In the genomic region with DNA sequence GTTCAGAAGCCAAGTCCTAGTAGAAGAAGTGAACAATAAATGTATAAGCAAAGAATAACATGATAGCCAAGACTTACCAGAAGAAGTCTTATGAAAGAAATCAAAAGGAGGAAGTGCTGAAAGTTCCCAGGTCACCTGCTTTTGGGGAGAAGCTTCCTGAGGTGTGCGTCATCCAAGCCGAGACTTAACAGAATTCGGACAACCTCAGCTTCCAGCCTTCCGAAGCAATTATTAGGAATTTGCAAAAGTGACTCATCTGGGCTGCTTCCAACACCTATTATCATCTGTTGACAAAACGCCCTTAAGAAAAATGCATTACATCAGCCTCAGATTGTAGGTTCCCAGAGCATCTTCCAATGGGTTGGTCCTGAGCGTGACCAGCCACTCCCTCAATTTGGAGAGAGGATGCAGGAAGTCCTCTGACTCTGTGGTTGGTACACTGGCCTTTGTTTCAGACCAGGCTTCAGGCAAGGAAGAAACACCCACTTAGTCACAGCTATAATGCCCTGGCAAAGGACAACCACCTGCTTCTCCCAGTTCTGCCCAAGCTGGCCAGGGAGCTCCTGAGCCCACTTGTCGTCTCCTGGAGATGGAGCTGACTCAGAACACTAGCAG, we compare ENCODE assay signal across 8 mouse cellular contexts. TPM values are rescaled to one million over a fixed set of nuclear protein-coding genes. Genes with fewer than 3 reads are reported as not detected.
DNase-seq lines count a peak whose midpoint lies in the region; ATAC-seq lines count a peak whose summit lies in the region.

No protein-coding gene starts in this region.

- DNase-seq in gastrocnemius, adult 18-20 months (ENCODE audit: low spot score), result peak; percentile 78
- no peak for DNase-seq in gastrocnemius, postnatal 10 days
- DNase-seq in fat pad, adult 2 months (ENCODE audit: extremely low read depth, low read depth, low spot score), result peak; percentile 36
- DNase-seq in c-Kit-positive CD71-positive TER-119-positive erythroid progenitor cells, embryonic 14.5 days (ENCODE audit: low spot score), result no peak
- DNase-seq in thymus, postnatal 10 days (ENCODE audit: low spot score in 2 of 2), result no peak
- DNase-seq in left cerebral cortex, postnatal 4 days, result no peak

- no peak overlapping the region for H3K9ac ChIP-seq in intestine, embryonic 15.5 days

- intact Hi-C loops in left cerebral cortex, postnatal 4 days (cut with DNase I), result no loop called here

- ATAC-seq in intestine, embryonic 15.5 days, result peak; percentile 46; the same call in 1 of the 2 replicates
- peak; percentile 44; the same call in 1 of the 2 replicates for ATAC-seq in megakaryocyte progenitor cell, adult 5-6 weeks (replicated peaks; ENCODE audit: poor library complexity)

- H3K9me3 ChIP-seq in intestine, embryonic 15.5 days, result no peaks in the 10 kb centered on the region

- H3K36me3 ChIP-seq in intestine, embryonic 15.5 days, result no peaks in the 10 kb centered on the region

- WGBS in intestine, embryonic 15.5 days, result 76% methylated on average over 7 of the region's 7 CpGs

- H3K4me3 ChIP-seq in intestine, embryonic 15.5 days (replicated peaks), result no peak overlapping the region

- no peak overlapping the region for H3K4me2 ChIP-seq in intestine, embryonic 15.5 days (replicated peaks)

- H3K27me3 ChIP-seq in intestine, embryonic 15.5 days (replicated peaks), result no peaks in the 10 kb centered on the region

- H3K27ac ChIP-seq in intestine, embryonic 15.5 days, result peak overlapping the region; percentile 34; the same call in 1 of the 2 replicates

- H3K4me1 ChIP-seq in intestine, embryonic 15.5 days (replicated peaks), result peaks cover 9% of the 10 kb centered on the region; the same call in 1 of the 2 replicates

RNA-seq across cellular contexts. Expression of a gene that starts 15.8 kb away (rescaled TPM):
- 10 to 100 TPM; 83.4 to 98.3 TPM for total RNA-seq in gastrocnemius, adult 18-20 months (2021)
- 10 to 100 TPM; 76.9 to 79.3 TPM for total RNA-seq in gastrocnemius, postnatal 10 days (2021)
- 74.4 and 84.6 TPM in 2 replicates for polyA plus RNA-seq in intestine, embryonic 15.5 days (2015; fragmentation: Nextera tagmentation; extraction: Ambion mirVana)
- total RNA-seq in megakaryocyte progenitor cell, adult 5-6 weeks (2015), result 54.5 and 70.3 TPM in 2 replicates
- total RNA-seq in megakaryocyte progenitor cell, adult 5-6 weeks (2017), result 49.6 and 51.7 TPM in 2 replicates
- 10 to 100 TPM; 59.1 to 59.2 TPM for total RNA-seq in left cerebral cortex, postnatal 4 days (2021)

RNA-seq across cellular contexts. Expression of a gene that starts 23.8 kb away (rescaled TPM):
- total RNA-seq in gastrocnemius, adult 18-20 months (2021), result 10 to 100 TPM; 41.6 to 82.1 TPM
- 10 to 100 TPM; 14.0 to 18.3 TPM for total RNA-seq in gastrocnemius, postnatal 10 days (2021)
- 0.49 and 0.60 TPM in 2 replicates for polyA plus RNA-seq in intestine, embryonic 15.5 days (2015; fragmentation: Nextera tagmentation; extraction: Ambion mirVana)
- total RNA-seq in megakaryocyte progenitor cell, adult 5-6 weeks (2015), result not detected in 2 replicates
- not detected in 2 replicates for total RNA-seq in megakaryocyte progenitor cell, adult 5-6 weeks (2017)
- 10 to 100 TPM; 30.6 to 35.9 TPM for total RNA-seq in left cerebral cortex, postnatal 4 days (2021)

Comparison
In these comparisons a context has a peak if more than half of its experiments do, and no peak if none do; other contexts are left out.
1. DNase-seq: peak in gastrocnemius, adult 18-20 months (single experiment) and fat pad, adult 2 months (single experiment); none in gastrocnemius, postnatal 10 days (single experiment), c-Kit-positive CD71-positive TER-119-positive erythroid progenitor cells, embryonic 14.5 days (single experiment), thymus, postnatal 10 days (0 of 2) and left cerebral cortex, postnatal 4 days (single experiment).
2. RNA of a gene that starts 23.8 kb away (total RNA-seq): 41.6 to 82.1 TPM in gastrocnemius, adult 18-20 months, 30.6 to 35.9 TPM in left cerebral cortex, postnatal 4 days and 14.0 to 18.3 TPM in gastrocnemius, postnatal 10 days; not detected in megakaryocyte progenitor cell, adult 5-6 weeks; every median in the first group is over 10 times any median in the second.